Mouse (Mus musculus) lung, postnatal 0 days (tissue): ENCODE measurements around the gene Mapkapk2.

Experiments
- CTCF ChIP-seq: IDR thresholded peaks from 2 replicates; pipeline ENCODE4 v1.5.1; 2016; ENCODE audit warnings: antibody characterized with exemption, mild to moderate bottlenecking
- EP300 ChIP-seq: IDR thresholded peaks from 2 replicates; pipeline ENCODE4 v1.6.1; 2016; ENCODE audit warnings: antibody characterized with exemption, mild to moderate bottlenecking, control low read depth

DNA sequence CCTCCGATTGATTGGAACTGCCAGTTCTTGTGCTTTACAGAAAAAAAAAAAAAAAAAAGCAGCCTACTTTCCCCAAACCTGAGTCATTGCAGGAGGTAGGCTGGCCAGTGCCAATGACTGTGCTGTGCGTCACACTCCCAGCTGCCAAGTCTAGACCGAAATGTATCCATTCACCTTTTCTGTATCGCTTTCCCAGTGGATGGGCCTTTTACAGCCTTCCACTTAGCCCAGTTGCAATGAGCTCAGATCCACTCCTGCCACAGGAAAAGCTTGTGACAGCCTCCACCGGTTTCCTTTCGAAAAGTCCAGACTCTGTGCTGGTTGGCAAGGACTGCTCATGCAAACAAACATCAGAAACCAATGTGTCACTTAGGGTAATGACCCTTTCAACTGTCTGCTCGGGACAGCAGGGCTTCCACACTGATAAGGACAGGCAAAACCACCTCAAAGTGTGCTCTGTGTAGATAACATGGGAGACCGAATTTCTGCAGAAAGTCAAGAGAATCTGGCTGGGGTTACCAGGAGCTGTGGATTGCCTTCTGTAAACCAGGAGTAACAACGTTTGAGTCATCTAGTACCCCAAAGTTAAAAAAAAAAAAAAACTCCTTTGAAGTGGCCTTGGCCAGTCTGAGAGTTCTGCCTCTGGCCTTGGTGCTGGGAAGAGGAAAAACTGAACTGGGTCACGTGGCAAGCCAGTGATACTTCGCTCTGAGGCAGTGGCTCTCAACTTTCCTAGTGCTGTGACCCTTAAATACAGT is 28.5 kb upstream of the Mapkapk2 start:
- TF ChIP-seq EP300: no peak
- no peak for TF ChIP-seq CTCF
